Mouse (Mus musculus) left cerebral cortex, adult 8-10 months (tissue): Measurements from ENCODE around the gene Agl. TPM values are rescaled to one million over a fixed set of nuclear protein-coding genes. Genes with fewer than 3 reads are reported as not detected.
"Not testable (repeated sequence)": the region's sequence is repeated elsewhere in the genome, so short reads cannot be mapped to it uniquely, and the experiment has no call there.

ENCODE experiments used
- DNase-seq, 2 experiments: peaks; one replicate each; pipeline ENCODE4 v3.0.0; 2022; ENCODE audit warnings: low spot score in 2 of 2
- total RNA-seq, 4 experiments: library from RNA; stranded (reverse); gene quantifications; 2 replicates each; pipeline ENCODE4 v1.2.4; 2022

The Agl gene
- total RNA-seq, 4 experiments from 2014 or later: 25.7 to 28.7 (median 28.7) TPM

- DNase-seq: no peak
Observed at GRCm38 (mm10) chr3:116816674-116817215, 8.8 kb upstream of the Agl start.

- no peak for DNase-seq
Observed at GRCm38 (mm10) chr3:116815916-116816315, 8.0 kb upstream of the Agl start.

- DNase-seq: no peak
Observed at GRCm38 (mm10) chr3:116815305-116815797, 7.4 kb upstream of the Agl start.

GRCm38 (mm10) chr3:116812946-116813345, 5.0 kb upstream of the Agl start:
- DNase-seq: no peak

GRCm38 (mm10) chr3:116810351-116810750, 2.4 kb upstream of the Agl start:
- DNase-seq: not testable (repeated sequence)

- DNase-seq: no peak
Observed at GRCm38 (mm10) chr3:116809221-116809620, 1.3 kb upstream of the Agl start.

GRCm38 (mm10) chr3:116808507-116809217, 696 bp upstream of the Agl start:
- peak in 1 of 2 experiments; percentile 8 for DNase-seq

GRCm38 (mm10) chr3:116805866-116806265, 2.1 kb downstream of the Agl start:
- DNase-seq: no peak

- DNase-seq: no peak
Observed at GRCm38 (mm10) chr3:116804746-116805285, 3.1 kb downstream of the Agl start.

GRCm38 (mm10) chr3:116801755-116802154, 6.2 kb downstream of the Agl start:
- no peak for DNase-seq

- no peak for DNase-seq
Observed at GRCm38 (mm10) chr3:116798821-116799510, 9.0 kb downstream of the Agl start.

- DNase-seq: no peak
Observed at GRCm38 (mm10) chr3:116788851-116789250, 19.1 kb downstream of the Agl start.

GRCm38 (mm10) chr3:116786543-116786942, 21.4 kb downstream of the Agl start:
- no peak for DNase-seq

GRCm38 (mm10) chr3:116785820-116786219, 22.1 kb downstream of the Agl start:
- DNase-seq: no peak

- DNase-seq: no peak
Observed at GRCm38 (mm10) chr3:116784811-116785210, 23.2 kb downstream of the Agl start.

- DNase-seq: no peak
Observed at GRCm38 (mm10) chr3:116784290-116784689, 23.7 kb downstream of the Agl start.

- no peak for DNase-seq
Observed at GRCm38 (mm10) chr3:116776961-116777360, 31.0 kb downstream of the Agl start.

- DNase-seq: no peak
Observed at GRCm38 (mm10) chr3:116773836-116774235, 34.1 kb downstream of the Agl start.

GRCm38 (mm10) chr3:116771597-116771996, 36.4 kb downstream of the Agl start:
- no peak for DNase-seq

GRCm38 (mm10) chr3:116766963-116767362, 41.0 kb downstream of the Agl start:
- not testable (repeated sequence) for DNase-seq

GRCm38 (mm10) chr3:116752818-116753217, 55.1 kb downstream of the Agl start:
- peak in 1 of 2 experiments; percentile 25 for DNase-seq
